Mouse (Mus musculus): Measurements from ENCODE around the gene Adgre5.
A peak's percentile ranks its signal among the peaks of the same experiment; 100 is the strongest.

Adgre5 gene

GRCm38 (mm10) chr8:83765663-83766062 lies 24.5 kb upstream of the Adgre5 start:
- Histone ChIP-seq H3K36me3 (ENCODE audit: control insufficient read depth, insufficient read depth, low read length, poor library complexity, severe bottlenecking) (no peaks in the 10 kb centered on the region), H3K27me3 (ENCODE audit: control insufficient read depth, insufficient read depth, low read length, poor library complexity, severe bottlenecking) (no peaks in the 10 kb centered on the region)
- no peak for DNase-seq (ENCODE audit: low read depth, low spot score)

- Histone ChIP-seq H3K27me3 (ENCODE audit: control insufficient read depth, insufficient read depth, low read length, poor library complexity, severe bottlenecking) (no peaks in the 10 kb centered on the region), H3K36me3 (ENCODE audit: control insufficient read depth, insufficient read depth, low read length, poor library complexity, severe bottlenecking) (no peaks in the 10 kb centered on the region)
- no peak for DNase-seq (ENCODE audit: low read depth, low spot score)
These were observed 23.6 kb upstream of the Adgre5 start for GRCm38 (mm10) chr8:83764717-83765116.

GRCm38 (mm10) chr8:83764116-83764515 lies 23.0 kb upstream of the Adgre5 start:
- DNase-seq (ENCODE audit: low read depth, low spot score) = no peak
- Histone ChIP-seq H3K36me3 (ENCODE audit: control insufficient read depth, insufficient read depth, low read length, poor library complexity, severe bottlenecking) (no peaks in the 10 kb centered on the region), H3K27me3 (ENCODE audit: control insufficient read depth, insufficient read depth, low read length, poor library complexity, severe bottlenecking) (no peaks in the 10 kb centered on the region)

GRCm38 (mm10) chr8:83759231-83759759 lies 18.2 kb upstream of the Adgre5 start:
- no peaks in the 10 kb centered on the region for H3K27me3 ChIP-seq (ENCODE audit: control insufficient read depth, insufficient read depth, low read length, poor library complexity, severe bottlenecking)
- no peaks in the 10 kb centered on the region for H3K36me3 ChIP-seq (ENCODE audit: control insufficient read depth, insufficient read depth, low read length, poor library complexity, severe bottlenecking)
- DNase-seq (ENCODE audit: low read depth, low spot score) = no peak

- DNase-seq (ENCODE audit: low read depth, low spot score) = peak; percentile 54
- Histone ChIP-seq H3K27me3 (ENCODE audit: control insufficient read depth, insufficient read depth, low read length, poor library complexity, severe bottlenecking) (no peaks in the 10 kb centered on the region), H3K36me3 (ENCODE audit: control insufficient read depth, insufficient read depth, low read length, poor library complexity, severe bottlenecking) (no peaks in the 10 kb centered on the region)
These were observed 17.2 kb upstream of the Adgre5 start for GRCm38 (mm10) chr8:83758298-83758697.

- DNase-seq (ENCODE audit: low read depth, low spot score) = no peak
These were observed 16.0 kb upstream of the Adgre5 start for GRCm38 (mm10) chr8:83757084-83757607.

GRCm38 (mm10) chr8:83756273-83756672 lies 15.1 kb upstream of the Adgre5 start:
- DNase-seq (ENCODE audit: low read depth, low spot score) = peak; percentile 65
- Histone ChIP-seq H3K27me3 (ENCODE audit: control insufficient read depth, insufficient read depth, low read length, poor library complexity, severe bottlenecking) (no peaks in the 10 kb centered on the region), H3K36me3 (ENCODE audit: control insufficient read depth, insufficient read depth, low read length, poor library complexity, severe bottlenecking) (no peaks in the 10 kb centered on the region)

More at GRCm38 (mm10) chr8:83757084-83757607, 16.0 kb upstream of the Adgre5 start:
- Histone ChIP-seq H3K27me3 (ENCODE audit: control insufficient read depth, insufficient read depth, low read length, poor library complexity, severe bottlenecking) (no peaks in the 10 kb centered on the region), H3K36me3 (ENCODE audit: control insufficient read depth, insufficient read depth, low read length, poor library complexity, severe bottlenecking) (no peaks in the 10 kb centered on the region)

- no peaks in the 10 kb centered on the region for H3K27me3 ChIP-seq (ENCODE audit: control insufficient read depth, insufficient read depth, low read length, poor library complexity, severe bottlenecking)
- no peaks in the 10 kb centered on the region for H3K36me3 ChIP-seq (ENCODE audit: control insufficient read depth, insufficient read depth, low read length, poor library complexity, severe bottlenecking)
These were observed 13.0 kb upstream of the Adgre5 start for GRCm38 (mm10) chr8:83754149-83754548.

GRCm38 (mm10) chr8:83749265-83749664 lies 8.1 kb upstream of the Adgre5 start:
- no peaks in the 10 kb centered on the region for H3K36me3 ChIP-seq (ENCODE audit: control insufficient read depth, insufficient read depth, low read length, poor library complexity, severe bottlenecking)
- peak; percentile 77 for DNase-seq (ENCODE audit: low read depth, low spot score)
- H3K27me3 ChIP-seq (ENCODE audit: control insufficient read depth, insufficient read depth, low read length, poor library complexity, severe bottlenecking) = no peaks in the 10 kb centered on the region

More at GRCm38 (mm10) chr8:83754149-83754548, 13.0 kb upstream of the Adgre5 start:
- DNase-seq (ENCODE audit: low read depth, low spot score) = no peak

GRCm38 (mm10) chr8:83748708-83749107 lies 7.6 kb upstream of the Adgre5 start:
- Histone ChIP-seq H3K36me3 (ENCODE audit: control insufficient read depth, insufficient read depth, low read length, poor library complexity, severe bottlenecking) (no peaks in the 10 kb centered on the region), H3K27me3 (ENCODE audit: control insufficient read depth, insufficient read depth, low read length, poor library complexity, severe bottlenecking) (no peaks in the 10 kb centered on the region)
- peak; percentile 98 for DNase-seq (ENCODE audit: low read depth, low spot score)

GRCm38 (mm10) chr8:83747661-83748346 lies 6.7 kb upstream of the Adgre5 start:
- Histone ChIP-seq H3K36me3 (ENCODE audit: control insufficient read depth, insufficient read depth, low read length, poor library complexity, severe bottlenecking) (no peaks in the 10 kb centered on the region), H3K27me3 (ENCODE audit: control insufficient read depth, insufficient read depth, low read length, poor library complexity, severe bottlenecking) (no peaks in the 10 kb centered on the region)
- peak; percentile 93 for DNase-seq (ENCODE audit: low read depth, low spot score)

- no peaks in the 10 kb centered on the region for H3K36me3 ChIP-seq (ENCODE audit: control insufficient read depth, insufficient read depth, low read length, poor library complexity, severe bottlenecking)
- no peaks in the 10 kb centered on the region for H3K27me3 ChIP-seq (ENCODE audit: control insufficient read depth, insufficient read depth, low read length, poor library complexity, severe bottlenecking)
- peak; percentile 3 for DNase-seq (ENCODE audit: low read depth, low spot score)
These were observed 2.9 kb upstream of the Adgre5 start for GRCm38 (mm10) chr8:83744070-83744469.

GRCm38 (mm10) chr8:83742968-83743367 lies 1.8 kb upstream of the Adgre5 start:
- no peaks in the 10 kb centered on the region for H3K27me3 ChIP-seq (ENCODE audit: control insufficient read depth, insufficient read depth, low read length, poor library complexity, severe bottlenecking)
- no peak for DNase-seq (ENCODE audit: low read depth, low spot score)
- no peaks in the 10 kb centered on the region for H3K36me3 ChIP-seq (ENCODE audit: control insufficient read depth, insufficient read depth, low read length, poor library complexity, severe bottlenecking)

GRCm38 (mm10) chr8:83741849-83742655 lies 926 bp upstream of the Adgre5 start:
- no peaks in the 10 kb centered on the region for H3K36me3 ChIP-seq (ENCODE audit: control insufficient read depth, insufficient read depth, low read length, poor library complexity, severe bottlenecking)
- DNase-seq (ENCODE audit: low read depth, low spot score) = peak; percentile 95
- no peaks in the 10 kb centered on the region for H3K27me3 ChIP-seq (ENCODE audit: control insufficient read depth, insufficient read depth, low read length, poor library complexity, severe bottlenecking)

GRCm38 (mm10) chr8:83740586-83740975 lies 545 bp downstream of the Adgre5 start:
- Histone ChIP-seq H3K27me3 (ENCODE audit: control insufficient read depth, insufficient read depth, low read length, poor library complexity, severe bottlenecking) (no peaks in the 10 kb centered on the region), H3K36me3 (ENCODE audit: control insufficient read depth, insufficient read depth, low read length, poor library complexity, severe bottlenecking) (0 out of 2 replicates have a peak, but pooled peaks cover 3% of the 10 kb centered on the region)
- no peak for DNase-seq (ENCODE audit: low read depth, low spot score)
